Mouse (Mus musculus): ENCODE data around the gene Tmem39a.
A peak's percentile ranks its signal among the peaks of the same experiment; 100 is the strongest.

Tmem39a gene

DNA sequence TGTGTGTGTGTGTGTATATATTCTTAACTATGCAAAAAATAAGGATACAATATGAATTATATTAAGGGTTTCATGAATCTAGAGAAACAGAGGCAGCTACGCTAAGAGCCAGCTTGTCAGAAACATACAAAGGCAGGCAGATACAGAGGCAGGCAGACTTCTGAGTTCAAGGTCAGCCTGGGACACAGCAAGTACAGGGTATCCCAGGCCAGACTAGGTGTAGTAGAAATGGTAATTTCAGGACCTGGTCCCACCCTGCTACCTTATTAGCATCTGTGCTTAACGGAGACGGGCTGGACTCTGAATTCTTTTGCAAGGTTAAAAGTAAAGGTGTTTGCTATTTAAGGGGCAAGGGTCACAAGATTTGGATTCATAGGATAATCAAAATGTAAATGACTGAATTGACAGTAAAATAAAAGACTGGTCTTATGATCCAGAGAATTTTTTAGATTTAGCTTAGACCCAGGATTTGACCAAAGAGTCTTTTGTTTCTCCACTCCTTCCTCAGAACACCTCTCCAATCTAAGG lies at the start of gene Tmem39a:
TSS of gene Tmem39a (plus strand) at position 478 of the 528 bp plus-strand sequence.
- DNase-seq, result no peak

- DNase-seq, result no peak
Measured at GRCm38 (mm10) chr16:38510846-38511245, 47.7 kb upstream of the Tmem39a start.

- DNase-seq, result no peak
Measured at GRCm38 (mm10) chr16:38519140-38519539, 39.4 kb upstream of the Tmem39a start.

- no peak for DNase-seq
Measured at GRCm38 (mm10) chr16:38521211-38521987, 37.1 kb upstream of the Tmem39a start.

DNA sequence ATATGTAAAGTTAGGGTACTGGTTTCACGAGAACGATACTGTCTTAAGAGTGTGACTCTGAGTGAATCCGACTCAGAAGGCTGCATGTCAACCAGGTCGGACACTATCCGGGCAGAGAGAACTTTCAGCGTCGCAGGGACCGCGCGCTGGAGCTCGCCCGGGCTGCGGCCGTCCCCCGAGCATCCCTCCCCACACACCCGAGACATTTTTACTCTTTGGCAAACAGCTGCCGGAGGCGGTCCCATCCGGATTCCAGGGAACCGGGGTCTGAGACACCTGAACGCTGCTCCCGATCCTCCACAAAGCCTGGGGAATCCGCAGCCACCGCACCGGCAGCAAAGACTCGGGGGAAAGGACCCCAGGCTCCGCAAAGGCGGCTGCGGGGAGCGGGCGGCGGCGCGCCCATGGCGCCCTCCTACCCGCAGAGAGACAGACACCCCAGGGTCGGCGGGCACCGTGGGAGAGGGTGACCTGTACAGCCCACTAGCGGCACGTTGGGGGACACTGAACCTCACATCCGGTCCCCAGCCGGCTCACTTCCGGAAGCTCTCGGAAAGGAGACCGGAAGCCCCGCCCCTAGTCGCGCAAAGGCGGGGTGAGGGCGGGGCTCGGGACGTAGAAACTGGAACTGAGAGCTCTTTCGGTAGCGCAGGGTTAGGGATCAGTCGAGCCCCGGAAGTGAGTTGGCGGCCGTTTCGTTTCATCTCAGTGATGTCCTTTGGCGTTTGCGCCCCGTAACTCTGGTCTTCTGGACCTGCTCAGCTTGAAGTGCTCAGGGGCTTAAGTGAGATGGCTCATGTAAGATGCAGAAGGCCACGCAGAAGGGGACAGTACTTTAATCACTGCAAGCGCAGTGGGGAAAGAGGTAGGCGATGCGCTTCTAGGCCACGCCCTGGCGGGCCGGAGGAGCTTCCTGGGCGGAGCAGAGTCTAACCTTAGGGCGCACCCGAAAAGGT lies 36.1 kb upstream of the Tmem39a start, which contains the start of gene Timmdc1:
TSS of gene Timmdc1 (minus strand) at position 535 of the 956 bp plus-strand sequence.
- DNase-seq, result peak; percentile 93

DNA sequence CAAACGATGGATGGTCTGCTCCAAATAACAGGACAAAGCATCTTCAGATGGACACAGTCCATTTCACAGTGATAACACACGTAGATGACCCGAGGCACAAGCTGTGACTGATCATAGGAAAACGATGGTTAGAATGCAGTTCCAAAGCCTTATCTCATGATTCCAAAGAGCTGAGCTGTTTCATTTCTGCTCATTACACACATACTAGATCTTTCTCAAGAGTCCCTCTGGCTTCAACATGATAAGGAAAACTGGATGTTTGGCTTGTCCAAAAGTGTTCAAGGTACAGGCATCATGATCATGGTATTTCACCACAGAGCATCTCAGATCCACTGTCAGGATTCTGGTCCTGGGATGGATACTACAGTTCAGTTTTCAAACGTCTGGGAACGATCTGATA lies 32.2 kb upstream of the Tmem39a start:
- no peak for DNase-seq

DNA sequence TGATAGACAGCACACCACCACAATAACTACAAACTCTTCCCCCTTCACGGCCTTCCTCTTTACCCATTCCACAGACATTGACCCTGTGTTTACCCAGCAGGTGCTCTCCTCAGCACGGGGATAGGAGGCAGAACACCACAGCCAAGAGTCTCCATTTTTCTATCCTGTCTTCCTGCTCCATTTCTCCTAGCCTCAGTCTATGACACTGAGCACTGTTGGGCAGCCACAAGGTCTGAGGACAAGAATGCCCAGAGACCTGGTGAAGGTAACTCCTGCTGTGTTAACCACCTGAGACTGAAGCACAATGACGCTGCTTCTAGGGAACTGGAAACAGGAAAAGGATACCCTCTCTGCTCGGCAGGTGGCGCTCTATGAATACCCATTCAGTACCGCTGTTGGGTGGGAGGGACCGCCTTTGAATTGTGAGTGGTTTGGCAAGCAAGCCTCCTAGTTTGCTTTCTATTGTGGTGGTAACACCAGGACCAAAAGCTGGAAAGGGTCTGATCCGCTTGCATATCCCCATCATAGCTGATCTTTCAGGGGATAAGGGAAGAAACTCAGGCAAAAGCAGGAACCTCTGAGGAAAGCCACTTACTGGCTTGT lies 21.9 kb upstream of the Tmem39a start:
- peak; percentile 86 for DNase-seq

DNA sequence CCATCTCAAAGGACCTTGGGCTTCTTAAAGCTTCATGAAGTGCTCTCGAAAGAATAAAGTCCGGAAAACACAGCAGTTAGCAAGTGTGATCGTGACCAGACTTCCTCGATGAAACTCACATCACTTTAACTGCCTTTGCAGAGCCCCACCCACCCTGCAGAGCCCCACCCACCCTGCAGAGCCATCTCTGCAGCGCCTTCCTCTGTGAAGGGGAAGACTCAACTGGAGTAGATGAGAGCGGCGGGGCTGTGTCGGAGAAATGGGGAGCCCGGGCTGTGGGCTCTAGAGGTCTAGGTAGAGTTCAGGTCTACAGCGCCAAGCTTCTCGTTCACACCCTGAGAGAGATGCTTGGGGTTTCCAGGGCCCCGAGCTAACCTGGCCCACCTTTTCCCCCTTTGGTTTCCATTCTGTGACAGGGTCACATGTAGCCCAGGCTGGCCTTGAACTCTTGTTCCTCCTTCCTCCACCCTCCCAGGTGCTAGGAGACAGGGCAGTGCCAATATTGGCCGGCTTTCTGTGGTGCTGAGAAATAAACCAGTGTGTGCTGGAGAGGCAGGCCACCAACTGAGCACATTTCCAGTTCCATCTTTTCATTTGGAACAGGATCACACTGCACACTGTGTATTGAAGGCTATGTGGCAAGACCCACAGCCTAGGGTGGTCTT lies 19.6 kb upstream of the Tmem39a start:
- DNase-seq, result no peak

- DNase-seq, result no peak
Measured at GRCm38 (mm10) chr16:38548000-38548399, 10.5 kb upstream of the Tmem39a start.

DNA sequence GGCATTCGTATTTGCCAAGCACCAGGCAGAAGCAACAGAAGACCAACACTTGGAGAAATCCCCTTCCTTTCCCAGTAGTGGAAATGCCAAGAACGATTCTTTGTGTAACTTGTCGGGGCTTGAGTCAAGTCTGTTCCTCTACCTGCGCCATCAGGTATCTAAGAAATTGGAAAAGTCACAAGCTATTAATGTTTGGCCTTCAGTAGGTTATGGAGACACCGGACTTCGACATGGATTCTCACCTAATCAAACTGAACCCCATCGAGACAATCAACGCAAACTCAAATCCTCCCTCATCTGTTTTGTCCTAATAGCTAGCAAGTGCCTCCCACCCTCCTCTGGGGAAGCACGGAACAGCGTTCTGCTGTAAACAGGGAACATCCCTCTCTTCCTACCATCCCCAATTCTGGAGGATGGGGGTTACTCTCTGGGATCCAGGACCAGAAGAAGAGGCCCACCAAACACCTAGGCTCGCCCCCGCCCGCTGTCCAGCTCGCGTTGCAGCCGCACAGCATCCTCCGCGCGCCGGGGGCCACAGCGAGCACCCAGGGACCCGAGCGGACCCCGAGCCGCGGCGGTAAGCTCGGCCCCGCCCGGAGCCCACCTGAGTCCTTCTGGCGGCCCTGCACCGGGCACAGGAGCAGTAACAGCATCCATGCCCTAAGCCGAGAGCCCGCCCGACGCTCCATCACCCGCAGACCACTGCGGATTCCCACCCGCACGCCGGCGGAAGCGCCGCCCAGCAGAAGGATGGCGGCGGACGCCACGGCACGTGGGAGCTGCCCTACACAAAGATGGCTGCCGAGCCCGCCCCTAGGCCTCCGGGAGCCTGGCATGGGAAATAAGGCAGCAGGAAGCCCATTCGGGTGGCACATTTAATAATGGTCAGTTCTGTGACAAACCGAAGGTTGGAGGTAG lies 8.8 kb upstream of the Tmem39a start, which contains the start of gene Poglut1:
TSS of gene Poglut1 (minus strand) at position 780 of the 918 bp plus-strand sequence.
- DNase-seq, result peak; percentile 84

- DNase-seq, result no peak
Measured at GRCm38 (mm10) chr16:38555988-38556387, 2.5 kb upstream of the Tmem39a start.

DNA sequence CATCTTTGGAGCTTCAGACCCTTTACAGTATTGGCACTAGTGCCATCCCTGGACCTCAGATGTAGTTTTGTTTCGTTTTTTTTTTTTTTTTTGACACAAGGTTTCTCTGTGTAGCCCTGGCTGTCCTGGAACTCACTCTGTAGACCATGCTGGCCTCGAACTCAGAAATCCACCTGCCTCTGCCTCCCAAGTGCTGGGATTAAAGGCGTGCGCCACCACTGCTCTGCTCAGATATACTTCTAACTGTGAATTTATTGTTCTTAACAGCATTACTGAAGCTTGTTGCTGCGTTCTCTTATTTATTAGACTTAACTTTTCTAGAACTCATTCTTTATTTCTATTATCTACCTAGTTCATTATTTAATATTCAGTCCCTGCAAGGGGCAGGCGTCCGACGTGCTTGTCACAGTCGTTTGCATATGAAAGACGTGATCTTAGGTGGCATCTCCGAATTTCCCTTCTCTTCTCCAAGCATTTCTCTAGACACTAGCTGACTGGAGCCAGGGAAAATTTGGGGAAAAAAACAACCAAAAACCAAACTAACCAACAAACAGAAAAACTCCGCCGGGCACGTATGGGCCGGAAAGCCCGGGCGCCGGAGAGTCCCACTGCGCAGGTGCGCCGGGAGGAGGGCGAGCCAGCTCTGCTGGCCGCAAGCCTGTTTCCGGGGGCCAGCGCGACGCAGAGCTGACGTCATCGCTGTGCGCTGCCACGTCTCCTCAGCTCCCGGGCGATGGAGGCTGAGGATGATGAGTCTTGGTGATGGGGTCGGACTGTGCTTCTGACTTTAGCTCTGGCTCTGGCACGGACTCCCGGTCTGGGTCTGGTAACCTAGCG lies 3.9 kb downstream of the Tmem39a start:
- DNase-seq, result peak; percentile 95

DNA sequence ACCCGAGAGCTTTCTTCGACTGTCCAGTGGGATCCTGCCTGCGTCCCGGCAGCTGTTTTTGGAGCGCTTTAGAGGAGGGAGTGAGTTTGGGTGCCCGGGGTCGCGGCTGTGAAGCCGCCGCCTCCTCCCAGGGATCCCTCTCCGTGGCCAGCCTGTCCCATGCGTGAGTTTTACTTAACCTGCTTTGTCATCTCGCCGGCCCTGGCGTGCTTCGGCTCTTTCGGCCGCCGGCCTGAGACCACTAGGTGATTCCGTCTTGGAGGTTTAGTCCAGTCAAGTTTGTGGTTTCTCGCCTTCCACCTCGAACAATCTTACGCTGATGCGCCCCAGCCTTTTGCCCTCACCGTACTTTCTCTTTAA lies 4.5 kb downstream of the Tmem39a start:
- no peak for DNase-seq

- no peak for DNase-seq
Measured at GRCm38 (mm10) chr16:38563516-38563915, 5.0 kb downstream of the Tmem39a start.

DNA sequence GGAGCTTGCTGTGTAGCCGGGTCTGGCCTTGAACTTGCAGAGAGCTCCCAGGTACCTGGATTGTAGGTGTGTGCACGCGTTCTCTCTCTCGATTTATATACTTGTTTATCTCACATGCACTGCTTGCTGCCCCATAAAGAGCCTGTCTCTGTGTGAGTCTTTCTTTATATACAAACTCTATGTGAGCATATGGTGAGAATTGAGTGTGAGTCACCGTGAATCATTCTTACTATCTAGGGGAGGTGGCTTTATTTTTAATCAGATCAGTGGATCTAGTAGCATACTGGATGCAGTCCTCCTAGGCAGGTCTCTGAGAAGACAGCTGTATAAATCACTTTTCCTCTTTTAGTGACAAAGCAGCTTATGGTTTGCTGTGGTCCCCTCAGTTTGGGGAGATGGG lies 9.7 kb downstream of the Tmem39a start:
- DNase-seq, result no peak

DNA sequence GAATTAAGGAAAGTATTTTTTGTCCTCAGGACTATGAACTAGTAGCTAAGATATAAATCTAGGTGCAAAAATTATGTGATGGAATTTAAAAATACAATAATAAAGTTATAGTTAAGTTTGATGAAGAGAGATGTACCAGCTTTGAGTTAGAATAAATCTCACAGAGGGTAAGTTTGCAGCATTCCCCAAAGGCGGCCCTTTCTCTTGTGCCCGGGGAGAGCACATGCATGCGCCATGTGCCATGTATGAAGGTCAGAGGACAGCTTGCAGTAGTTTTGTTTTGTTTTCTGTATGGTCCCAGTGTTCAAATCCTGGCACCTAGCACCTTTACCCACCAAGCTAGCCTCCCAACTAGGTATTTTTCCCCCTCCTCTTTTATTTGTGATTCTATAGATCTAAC lies 13.0 kb downstream of the Tmem39a start:
- DNase-seq, result no peak

- no peak for DNase-seq
Measured at GRCm38 (mm10) chr16:38584761-38585160, 26.3 kb downstream of the Tmem39a start.

DNA sequence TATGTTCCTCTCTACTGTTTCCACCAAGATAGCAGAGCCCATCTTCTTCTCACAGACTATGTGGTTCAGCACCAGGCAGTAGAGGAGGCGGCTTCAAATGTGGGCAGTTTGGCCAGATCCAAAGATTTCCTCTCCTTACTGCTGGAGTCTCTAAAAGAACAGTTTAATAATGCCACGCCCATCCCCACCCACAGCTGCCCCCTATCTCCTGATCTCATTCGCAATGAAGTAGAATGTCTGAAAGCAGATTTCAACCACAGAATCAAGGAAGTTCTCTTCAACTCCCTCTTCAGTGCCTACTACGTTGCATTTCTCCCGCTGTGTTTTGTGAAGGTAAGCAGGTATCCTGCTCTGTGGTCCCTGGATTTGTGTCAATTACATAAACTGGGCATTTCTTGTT lies 26.7 kb downstream of the Tmem39a start:
- no peak for DNase-seq

DNA sequence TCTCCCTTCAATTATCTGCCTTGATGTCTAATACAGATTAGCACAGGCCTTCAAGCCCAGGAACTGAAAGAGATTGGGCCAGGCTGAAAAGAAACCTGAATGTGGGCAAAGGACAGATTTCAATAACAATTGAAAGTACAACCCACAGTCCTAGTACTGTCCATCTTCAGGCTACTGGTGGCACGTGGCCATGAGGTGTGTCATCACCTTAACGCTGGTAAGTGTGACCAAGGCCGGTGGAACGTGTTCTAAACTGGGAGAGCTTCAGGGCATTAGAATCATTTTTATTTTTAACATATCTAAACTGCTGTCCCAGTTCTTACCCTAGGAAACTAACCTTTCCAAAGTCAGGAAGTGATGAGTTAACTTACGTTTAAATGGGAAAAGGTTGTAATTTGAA lies 28.7 kb downstream of the Tmem39a start:
- DNase-seq, result no peak

- DNase-seq, result no peak
Measured at GRCm38 (mm10) chr16:38587572-38587971, 29.1 kb downstream of the Tmem39a start.
